Mouse (Mus musculus): ENCODE measurements at regions not wholly inside any gene's neighbourhood (a gene's known extent, or its start where the extent isn't known, plus 50 kb on each side); places are given as distances from the start of the nearest gene placed in this dataset.

GRCm38 (mm10) chr3:146343649-146344401 is 60.6 kb upstream of the Ssx2ip start:
- no peak for TF ChIP-seq TBP (conservative IDR thresholded peaks at IDR 0.05; ENCODE audit: low read depth, low read length)
- TF ChIP-seq PAX5 (IDR thresholded peaks at IDR 0.05; ENCODE audit: low read length): no peak
- TF ChIP-seq ZKSCAN1 (IDR thresholded peaks at IDR 0.05; ENCODE audit: borderline replicate concordance, low read depth, low read length): no peak
- TF ChIP-seq SIN3A (IDR thresholded peaks at IDR 0.05; ENCODE audit: low read length): no peak; the same call in 1 of the 2 replicates
- TF ChIP-seq TCF12 (IDR thresholded peaks at IDR 0.05; ENCODE audit: low read depth, low read length): no peak
- no peak for TF ChIP-seq KAT2A (IDR thresholded peaks at IDR 0.05; ENCODE audit: insufficient replicate concordance, low read length)
- TF ChIP-seq CHD1 (IDR thresholded peaks at IDR 0.05; ENCODE audit: low read depth, low read length): no peak
- peak; percentile 62 for TF ChIP-seq JUND (conservative IDR thresholded peaks at IDR 0.05; ENCODE audit: low read depth, low read length)
- peak; percentile 47; the same call in 1 of the 2 replicates for TF ChIP-seq ZC3H11A (IDR thresholded peaks at IDR 0.05; ENCODE audit: low read depth, low read length)
- no peak for TF ChIP-seq NRF1 (IDR thresholded peaks at IDR 0.05; ENCODE audit: low read depth, low read length)
- TF ChIP-seq JUN (IDR thresholded peaks at IDR 0.05; ENCODE audit: insufficient read depth, low read depth, low read length): no peak
- TF ChIP-seq BHLHE40 (IDR thresholded peaks at IDR 0.05; ENCODE audit: low read depth, low read length): no peak
- no peak for TF ChIP-seq GABPA (IDR thresholded peaks at IDR 0.05; ENCODE audit: insufficient replicate concordance, low read depth, low read length)
- TF ChIP-seq MAX (IDR thresholded peaks at IDR 0.05; ENCODE audit: low read length): peak; percentile 65
- TF ChIP-seq ZMIZ1 (IDR thresholded peaks at IDR 0.05; ENCODE audit: low read depth, low read length): no peak
- TF ChIP-seq IRF4 (IDR thresholded peaks at IDR 0.05; ENCODE audit: low read depth, low read length): peak; percentile 52
- no peak for TF ChIP-seq UBTF (IDR thresholded peaks at IDR 0.05; ENCODE audit: low read depth, low read length)
- no peak for TF ChIP-seq ELF1 (IDR thresholded peaks at IDR 0.05; ENCODE audit: low read depth, low read length)
- TF ChIP-seq POLR2AphosphoS2 (IDR thresholded peaks at IDR 0.05; ENCODE audit: low read depth, low read length): no peak
- TF ChIP-seq MYC (IDR thresholded peaks at IDR 0.05; ENCODE audit: low read depth, low read length): peak; percentile 83
- no peak for TF ChIP-seq RCOR1 (conservative IDR thresholded peaks at IDR 0.05; ENCODE audit: low read depth, low read length)
- 0 out of 2 replicates have a peak, but pooled peaks have one; percentile 31 for TF ChIP-seq MAZ (IDR thresholded peaks at IDR 0.05; ENCODE audit: low read depth, low read length)
- peak; percentile 73 for TF ChIP-seq RAD21 (IDR thresholded peaks at IDR 0.05; ENCODE audit: low read depth, low read length)
- no peak for TF ChIP-seq CHD2 (IDR thresholded peaks at IDR 0.05; ENCODE audit: low read length)
- peak; percentile 88 for TF ChIP-seq SMC3 (IDR thresholded peaks at IDR 0.05; ENCODE audit: low read depth, low read length)
- peak; percentile 23; the same call in 1 of the 2 replicates for TF ChIP-seq NELFE (IDR thresholded peaks at IDR 0.05; ENCODE audit: low read depth, low read length)
- TF ChIP-seq POLR2A (IDR thresholded peaks at IDR 0.05; ENCODE audit: low read depth, low read length): no peak
- TF ChIP-seq MAFK (IDR thresholded peaks at IDR 0.05; ENCODE audit: insufficient replicate concordance, low read length): no peak
- TF ChIP-seq CTCF (conservative IDR thresholded peaks at IDR 0.05 in 1 of 2, IDR thresholded peaks at IDR 0.05 in 1 of 2; ENCODE audit: low read depth in 2 of 2, low read length in 2 of 2): peak; percentile 86 to 94
- no peak for TF ChIP-seq E2F4 (IDR thresholded peaks at IDR 0.05; ENCODE audit: insufficient replicate concordance, low read depth, low read length)
- TF ChIP-seq ZNF384 (IDR thresholded peaks at IDR 0.05; ENCODE audit: low read depth, low read length): 0 out of 2 replicates have a peak, but pooled peaks have one; percentile 12
- TF ChIP-seq MEF2A (IDR thresholded peaks at IDR 0.05; ENCODE audit: borderline replicate concordance, low read depth, low read length): peak; percentile 62
- no peak for TF ChIP-seq USF2 (conservative IDR thresholded peaks at IDR 0.05; ENCODE audit: low read depth, low read length)
- TF ChIP-seq EP300 (IDR thresholded peaks at IDR 0.05; ENCODE audit: low read length): no peak
- TF ChIP-seq MXI1 (IDR thresholded peaks at IDR 0.05; ENCODE audit: low read depth, low read length): no peak
- no peak for TF ChIP-seq USF1 (IDR thresholded peaks at IDR 0.05; ENCODE audit: low read depth, low read length)
- TF ChIP-seq HCFC1 (IDR thresholded peaks at IDR 0.05; ENCODE audit: low read depth, low read length): no peak
- TF ChIP-seq ETS1 (conservative IDR thresholded peaks at IDR 0.05; ENCODE audit: low read depth, low read length): no peak
- in situ Hi-C loops (cut with MboI; ENCODE audit: low pct_ligation_motif_present, low pct_unique_long_range_greater_than_20kb, low sequenced_read_pairs): loop anchor here (10.0 kb wide), 3 partner anchors 151 to 601 kb away; partner anchors contain the start of genes Gng5 and Spata1

More at GRCm38 (mm10) chr3:146343649-146344401, 60.6 kb upstream of the Ssx2ip start:
- Histone ChIP-seq H3K36me3 (replicated peaks in 1 of 2; ENCODE audit: control insufficient read depth in 1 of 2, insufficient read depth in 1 of 2, low read length in 1 of 2) (no peaks in the 10 kb centered on the region), H3K9me3 (replicated peaks; ENCODE audit: low read length) (peaks cover 3% of the 10 kb centered on the region), H3K4me1 (ENCODE audit: control insufficient read depth in 1 of 2, insufficient read depth in 2 of 2) (peaks cover 0 to 6% of the 10 kb centered on the region in 2 experiments; a peak in 3 of 4 replicates), H3K4me2 (ENCODE audit: insufficient read depth, low read depth, poor library complexity, severe bottlenecking) (no peak overlapping the region), H3K27ac (ENCODE audit: insufficient read depth, low read depth) (no peak overlapping the region), H3K27me3 (replicated peaks) (peaks cover 9% of the 10 kb centered on the region), H3K9ac (ENCODE audit: insufficient read depth, low read depth) (no peak overlapping the region), H3K4me3 (replicated peaks in 1 of 3; ENCODE audit: low read depth in 2 of 3, low read length in 2 of 3, poor library complexity in 1 of 3) (no peak overlapping the region), H3K79me2 (replicated peaks; ENCODE audit: control insufficient read depth, extremely low read depth, insufficient read depth, poor library complexity, severe bottlenecking) (no peaks in the 10 kb centered on the region)
- peak; percentile 84 for DNase-seq (ENCODE audit: extremely low read depth)
- dilution Hi-C loops (cut with MboI; ENCODE audit: extremely low pct_ligation_motif_present, extremely low pct_unique_long_range_greater_than_20kb, low sequenced_read_pairs): no loop called here
